Mouse (Mus musculus) cerebellum, adult 9-10 months (tissue): ENCODE results near the gene Vmn1r121.
"Not testable (repeated sequence)": the region's sequence is repeated elsewhere in the genome, so short reads cannot be mapped to it uniquely, and the experiment has no call there.

Experiments used
- DNase-seq: peaks from one replicate; pipeline ENCODE4 v3.0.0; 2022

Gene Vmn1r121

GRCm38 (mm10) chr7:21098413-21098812, at the start of gene Vmn1r121:
Vmn1r121 (minus strand) TSS chr7:21098513.
- not testable (repeated sequence) for DNase-seq

GRCm38 (mm10) chr7:21134028-21134427, 35.7 kb upstream of the Vmn1r121 start, which contains the start of gene Vmn1r122:
Vmn1r122 (minus strand) TSS chr7:21134128.
- DNase-seq: not testable (repeated sequence)

GRCm38 (mm10) chr7:21053684-21054083, 44.6 kb downstream of the Vmn1r121 start, which contains the start of gene Vmn1r120:
Vmn1r120 (minus strand) TSS chr7:21053784.
- not testable (repeated sequence) for DNase-seq
